Comparison of ENCODE assay signal across 8 mouse cellular contexts in the genomic region with DNA sequence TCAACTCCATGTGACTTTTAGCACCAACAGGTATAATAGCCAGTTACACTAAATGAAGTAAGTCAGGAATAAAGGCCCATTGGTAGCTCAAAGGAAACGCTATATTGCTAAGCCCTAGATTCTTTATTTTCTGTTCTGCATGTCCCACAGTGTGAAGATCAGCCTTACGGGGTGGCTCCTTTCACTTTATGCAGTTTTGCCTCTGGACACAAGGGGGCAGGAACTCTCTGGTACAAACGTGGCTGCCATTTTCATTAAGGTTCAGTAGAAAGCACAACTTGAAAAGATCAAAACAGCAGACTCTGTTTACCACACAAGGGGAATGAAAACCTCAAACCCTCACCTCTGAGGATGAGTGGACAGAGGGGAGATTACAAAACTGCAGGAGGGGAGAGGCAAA. TPM values are rescaled to one million over a fixed set of nuclear protein-coding genes. Genes with fewer than 3 reads are reported as not detected.
DNase-seq lines count a peak whose midpoint lies in the region; ATAC-seq and TF ChIP-seq lines count a peak whose summit lies in the region.
"Had no signal": no experiment of that assay in that cellular context is flagged by ENCODE, and none has a peak within 500 bp of the region (broad histone marks: within the 10 kb centered on the region; RNA-seq: fewer than 3 reads in every experiment).

No protein-coding gene starts in this region.

- no peak overlapping the region for H3K9ac ChIP-seq in intestine, postnatal 0 days (ENCODE audit: low read depth, low read length)
- no peak overlapping the region for H3K9ac ChIP-seq in intestine, embryonic 15.5 days
- H3K9ac ChIP-seq in lung, embryonic 14.5 days: no peak overlapping the region
- no peak overlapping the region for H3K9ac ChIP-seq in neural tube, embryonic 15.5 days (replicated peaks)
- H3K9ac ChIP-seq in hindbrain, embryonic 16.5 days (ENCODE audit: low read depth, low read length): no peak overlapping the region
- H3K9ac ChIP-seq: limb, embryonic 12.5 days had no signal

- H3K4me3 ChIP-seq in intestine, postnatal 0 days (ENCODE audit: low read depth, low read length): no peak overlapping the region
- no peak overlapping the region for H3K4me3 ChIP-seq in intestine, embryonic 15.5 days (replicated peaks)
- no peak overlapping the region for H3K4me3 ChIP-seq in lung, embryonic 14.5 days (ENCODE audit: low read depth, low read length)
- no peak overlapping the region for H3K4me3 ChIP-seq in neural tube, embryonic 15.5 days (replicated peaks)
- no peak overlapping the region for H3K4me3 ChIP-seq in hindbrain, embryonic 16.5 days (ENCODE audit: low read length)
- H3K4me3 ChIP-seq: limb, embryonic 12.5 days had no signal

- H3K27ac ChIP-seq in intestine, postnatal 0 days (ENCODE audit: low read depth, low read length): no peak overlapping the region
- H3K27ac ChIP-seq in intestine, embryonic 15.5 days: no peak overlapping the region
- no peak overlapping the region for H3K27ac ChIP-seq in lung, embryonic 14.5 days (ENCODE audit: low read depth)
- no peak overlapping the region for H3K27ac ChIP-seq in neural tube, embryonic 15.5 days (replicated peaks)
- no peak overlapping the region for H3K27ac ChIP-seq in hindbrain, embryonic 16.5 days (ENCODE audit: low read depth, low read length)
- H3K27ac ChIP-seq: limb, embryonic 12.5 days had no signal

- no peaks in the 10 kb centered on the region for H3K27me3 ChIP-seq in intestine, postnatal 0 days (replicated peaks; ENCODE audit: control insufficient read depth, insufficient read depth, low read length)
- H3K27me3 ChIP-seq in intestine, embryonic 15.5 days (replicated peaks): no peaks in the 10 kb centered on the region
- H3K27me3 ChIP-seq in lung, embryonic 14.5 days (ENCODE audit: insufficient read depth, low read length): no peaks in the 10 kb centered on the region
- no peaks in the 10 kb centered on the region for H3K27me3 ChIP-seq in neural tube, embryonic 15.5 days (replicated peaks)
- H3K27me3 ChIP-seq in hindbrain, embryonic 16.5 days (replicated peaks; ENCODE audit: control insufficient read depth, insufficient read depth, low read length): no peaks in the 10 kb centered on the region
- H3K27me3 ChIP-seq: limb, embryonic 12.5 days had no signal

- 46% methylated on average over 3 of the region's 3 CpGs for WGBS in intestine, postnatal 0 days
- WGBS in intestine, embryonic 15.5 days: 56% methylated on average over 3 of the region's 3 CpGs
- 44% methylated on average over 3 of the region's 3 CpGs for WGBS in lung, embryonic 14.5 days
- 45% methylated on average over 3 of the region's 3 CpGs for WGBS in neural tube, embryonic 15.5 days
- 52% methylated on average over 3 of the region's 3 CpGs for WGBS in hindbrain, embryonic 16.5 days

- peak; percentile 48 for DNase-seq in CD4-positive, CD25-positive, alpha-beta regulatory T cell, adult 2 months (ENCODE audit: low read depth, low spot score)
- peak; percentile 76 for DNase-seq in MEL-GATA-1-ER (ENCODE audit: extremely low read depth, low read depth)
- DNase-seq in lung, embryonic 14.5 days: peak; percentile 21

- ATAC-seq in intestine, postnatal 0 days: no peak
- ATAC-seq in intestine, embryonic 15.5 days: no peak
- no peak for ATAC-seq in lung, embryonic 14.5 days (ENCODE audit: insufficient read depth)
- no peak for ATAC-seq in neural tube, embryonic 15.5 days (ENCODE audit: low FRiP score)
- ATAC-seq in hindbrain, embryonic 16.5 days: no peak

- peak; percentile 67 for TF ChIP-seq CTCF in intestine, postnatal 0 days (IDR thresholded peaks at IDR 0.05; ENCODE audit: low read depth)
- peak; percentile 49 for TF ChIP-seq CTCF in lung, embryonic 14.5 days (IDR thresholded peaks at IDR 0.05; ENCODE audit: low read depth)

- H3K9me3 ChIP-seq in intestine, postnatal 0 days (ENCODE audit: control insufficient read depth): no peaks in the 10 kb centered on the region
- H3K9me3 ChIP-seq in intestine, embryonic 15.5 days: no peaks in the 10 kb centered on the region
- no peaks in the 10 kb centered on the region for H3K9me3 ChIP-seq in lung, embryonic 14.5 days (ENCODE audit: low read depth, low read length)
- no peaks in the 10 kb centered on the region for H3K9me3 ChIP-seq in neural tube, embryonic 15.5 days (replicated peaks)
- no peaks in the 10 kb centered on the region for H3K9me3 ChIP-seq in hindbrain, embryonic 16.5 days (ENCODE audit: control insufficient read depth, low read length)
- H3K9me3 ChIP-seq: limb, embryonic 12.5 days had no signal

- H3K4me1 ChIP-seq in intestine, postnatal 0 days (replicated peaks; ENCODE audit: control insufficient read depth, insufficient read depth, low read length): no peaks in the 10 kb centered on the region
- no peaks in the 10 kb centered on the region for H3K4me1 ChIP-seq in intestine, embryonic 15.5 days (replicated peaks)
- no peaks in the 10 kb centered on the region for H3K4me1 ChIP-seq in lung, embryonic 14.5 days (ENCODE audit: insufficient read depth)
- H3K4me1 ChIP-seq in neural tube, embryonic 15.5 days: peaks cover 4% of the 10 kb centered on the region
- no peaks in the 10 kb centered on the region for H3K4me1 ChIP-seq in hindbrain, embryonic 16.5 days (ENCODE audit: control insufficient read depth, insufficient read depth, low read depth, low read length)
- H3K4me1 ChIP-seq: limb, embryonic 12.5 days had no signal

- H3K4me2 ChIP-seq in intestine, postnatal 0 days (replicated peaks; ENCODE audit: low read depth): no peak overlapping the region
- no peak overlapping the region for H3K4me2 ChIP-seq in intestine, embryonic 15.5 days (replicated peaks)
- H3K4me2 ChIP-seq in lung, embryonic 14.5 days: no peak overlapping the region
- no peak overlapping the region for H3K4me2 ChIP-seq in neural tube, embryonic 15.5 days
- H3K4me2 ChIP-seq in hindbrain, embryonic 16.5 days (ENCODE audit: low read length): no peak overlapping the region
- H3K4me2 ChIP-seq: limb, embryonic 12.5 days had no signal

- peaks cover 7% of the 10 kb centered on the region; the same call in 1 of the 2 replicates for H3K36me3 ChIP-seq in intestine, postnatal 0 days (ENCODE audit: control insufficient read depth, insufficient read depth)
- H3K36me3 ChIP-seq in intestine, embryonic 15.5 days: no peaks in the 10 kb centered on the region
- H3K36me3 ChIP-seq in lung, embryonic 14.5 days (ENCODE audit: insufficient read depth): no peaks in the 10 kb centered on the region
- no peaks in the 10 kb centered on the region for H3K36me3 ChIP-seq in neural tube, embryonic 15.5 days
- H3K36me3 ChIP-seq in hindbrain, embryonic 16.5 days (ENCODE audit: control insufficient read depth, insufficient read depth, low read length): no peaks in the 10 kb centered on the region
- H3K36me3 ChIP-seq: limb, embryonic 12.5 days had no signal

RNA-seq across cellular contexts. Expression of a gene that starts 40.9 kb away (rescaled TPM):
- polyA plus RNA-seq in intestine, postnatal 0 days (2015; fragmentation: Nextera tagmentation; extraction: Ambion mirVana): 59.3 and 73.8 TPM in 2 replicates
- polyA plus RNA-seq in intestine, embryonic 15.5 days (2015; fragmentation: Nextera tagmentation; extraction: Ambion mirVana): 10.6 and 11.1 TPM in 2 replicates
- polyA plus RNA-seq in lung, embryonic 14.5 days (2014; fragmentation: Nextera tagmentation; extraction: Ambion mirVana): 5.0 and 5.4 TPM in 2 replicates
- 1.5 and 1.7 TPM in 2 replicates for polyA plus RNA-seq in neural tube, embryonic 15.5 days (2015; fragmentation: Nextera tagmentation; extraction: Ambion mirVana)
- polyA plus RNA-seq in hindbrain, embryonic 16.5 days (2015; fragmentation: Nextera tagmentation; extraction: Ambion mirVana): 2.2 and 2.3 TPM in 2 replicates

Comparison
In these comparisons a context has a peak if more than half of its experiments do, and no peak if none do; other contexts are left out.
1. DNase-seq: peak in every context shown above with its lines; median percentile 76 in MEL-GATA-1-ER; 48 in CD4-positive, CD25-positive, alpha-beta regulatory T cell, adult 2 months; 21 in lung, embryonic 14.5 days.